Mouse (Mus musculus): ENCODE data around the gene Slc25a19. TPM values are rescaled to one million over a fixed set of nuclear protein-coding genes. Genes with fewer than 3 reads are reported as not detected.
A peak's percentile ranks its signal among the peaks of the same experiment; 100 is the strongest.

Gene Slc25a19
- polyA plus RNA-seq, 1 experiment from 2014 or later: 24.9 TPM

- Histone ChIP-seq H3K4me3 (ENCODE audit: low read depth, low read length) (no peak overlapping the region), H3K9ac (ENCODE audit: low read depth, low read length) (no peak overlapping the region), H3K27me3 (ENCODE audit: control insufficient read depth, insufficient read depth, low read length) (no peaks in the 10 kb centered on the region), H3K4me2 (replicated peaks; ENCODE audit: low read depth, low read length) (no peak overlapping the region), H3K9me3 (ENCODE audit: control insufficient read depth, low read length) (no peaks in the 10 kb centered on the region), H3K27ac (ENCODE audit: low read depth, low read length) (no peak overlapping the region), H3K4me1 (replicated peaks; ENCODE audit: control insufficient read depth, insufficient read depth, low read length) (no peaks in the 10 kb centered on the region), H3K36me3 (ENCODE audit: control insufficient read depth, insufficient read depth, low read length) (no peaks in the 10 kb centered on the region)
- DNase-seq (ENCODE audit: low spot score) (no peak), ATAC-seq (ENCODE audit: low FRiP score) (no peak)
- 74% methylated on average over 4 of the region's 4 CpGs for WGBS
Measured at GRCm38 (mm10) chr11:115663676-115664335, 35.7 kb upstream of the Slc25a19 start.

GRCm38 (mm10) chr11:115660376-115660775 lies 32.3 kb upstream of the Slc25a19 start:
- no peak overlapping the region for H3K9ac ChIP-seq (ENCODE audit: low read depth, low read length)
- ATAC-seq (ENCODE audit: low FRiP score) (no peak), DNase-seq (ENCODE audit: low spot score) (no peak)
- WGBS: 93% methylated on average over 4 of the region's 4 CpGs
- H3K27me3 ChIP-seq (ENCODE audit: control insufficient read depth, insufficient read depth, low read length): no peaks in the 10 kb centered on the region
- H3K4me3 ChIP-seq (ENCODE audit: low read depth, low read length): no peak overlapping the region
- H3K9me3 ChIP-seq (ENCODE audit: control insufficient read depth, low read length): no peaks in the 10 kb centered on the region
- no peak overlapping the region for H3K27ac ChIP-seq (ENCODE audit: low read depth, low read length)
- H3K36me3 ChIP-seq (ENCODE audit: control insufficient read depth, insufficient read depth, low read length): no peaks in the 10 kb centered on the region
- H3K4me1 ChIP-seq (replicated peaks; ENCODE audit: control insufficient read depth, insufficient read depth, low read length): no peaks in the 10 kb centered on the region
- H3K4me2 ChIP-seq (replicated peaks; ENCODE audit: low read depth, low read length): no peak overlapping the region

GRCm38 (mm10) chr11:115658521-115658920 lies 30.4 kb upstream of the Slc25a19 start:
- Histone ChIP-seq H3K4me1 (replicated peaks; ENCODE audit: control insufficient read depth, insufficient read depth, low read length) (no peaks in the 10 kb centered on the region), H3K27ac (ENCODE audit: low read depth, low read length) (no peak overlapping the region), H3K9ac (ENCODE audit: low read depth, low read length) (no peak overlapping the region), H3K4me3 (ENCODE audit: low read depth, low read length) (no peak overlapping the region), H3K36me3 (ENCODE audit: control insufficient read depth, insufficient read depth, low read length) (no peaks in the 10 kb centered on the region), H3K27me3 (ENCODE audit: control insufficient read depth, insufficient read depth, low read length) (no peaks in the 10 kb centered on the region), H3K9me3 (ENCODE audit: control insufficient read depth, low read length) (no peaks in the 10 kb centered on the region), H3K4me2 (replicated peaks; ENCODE audit: low read depth, low read length) (no peak overlapping the region)
- DNase-seq (ENCODE audit: low spot score) (no peak), ATAC-seq (ENCODE audit: low FRiP score) (no peak)
- WGBS: 96% methylated on average over 6 of the region's 6 CpGs

GRCm38 (mm10) chr11:115654128-115654527 lies 26.0 kb upstream of the Slc25a19 start:
- H3K36me3 ChIP-seq (ENCODE audit: control insufficient read depth, insufficient read depth, low read length): no peaks in the 10 kb centered on the region
- H3K9me3 ChIP-seq (ENCODE audit: control insufficient read depth, low read length): no peaks in the 10 kb centered on the region
- no peak overlapping the region for H3K4me3 ChIP-seq (ENCODE audit: low read depth, low read length)
- H3K9ac ChIP-seq (ENCODE audit: low read depth, low read length): no peak overlapping the region
- ATAC-seq (ENCODE audit: low FRiP score) (no peak), DNase-seq (ENCODE audit: low spot score) (no peak)
- H3K4me2 ChIP-seq (replicated peaks; ENCODE audit: low read depth, low read length): no peak overlapping the region
- no peaks in the 10 kb centered on the region for H3K4me1 ChIP-seq (replicated peaks; ENCODE audit: control insufficient read depth, insufficient read depth, low read length)
- 79% methylated on average over 2 of the region's 2 CpGs for whole genome bisulfite sequencing
- no peaks in the 10 kb centered on the region for H3K27me3 ChIP-seq (ENCODE audit: control insufficient read depth, insufficient read depth, low read length)
- H3K27ac ChIP-seq (ENCODE audit: low read depth, low read length): no peak overlapping the region

- Histone ChIP-seq H3K36me3 (ENCODE audit: control insufficient read depth, insufficient read depth, low read length) (no peaks in the 10 kb centered on the region), H3K9me3 (ENCODE audit: control insufficient read depth, low read length) (no peaks in the 10 kb centered on the region), H3K4me3 (ENCODE audit: low read depth, low read length) (no peak overlapping the region), H3K4me2 (replicated peaks; ENCODE audit: low read depth, low read length) (no peak overlapping the region), H3K4me1 (replicated peaks; ENCODE audit: control insufficient read depth, insufficient read depth, low read length) (no peaks in the 10 kb centered on the region), H3K9ac (ENCODE audit: low read depth, low read length) (no peak overlapping the region), H3K27me3 (ENCODE audit: control insufficient read depth, insufficient read depth, low read length) (no peaks in the 10 kb centered on the region), H3K27ac (ENCODE audit: low read depth, low read length) (no peak overlapping the region)
- DNase-seq (ENCODE audit: low spot score): no peak
- 92% methylated on average over 3 of the region's 3 CpGs for WGBS
- no peak for ATAC-seq (ENCODE audit: low FRiP score)
Measured at GRCm38 (mm10) chr11:115653194-115653593, 25.1 kb upstream of the Slc25a19 start.

- WGBS: 93% methylated on average over 3 of the region's 3 CpGs
- H3K4me2 ChIP-seq (replicated peaks; ENCODE audit: low read depth, low read length): no peak overlapping the region
Measured at GRCm38 (mm10) chr11:115651680-115652079, 23.6 kb upstream of the Slc25a19 start.

GRCm38 (mm10) chr11:115649706-115650105 lies 21.6 kb upstream of the Slc25a19 start:
- H3K4me3 ChIP-seq (ENCODE audit: low read depth, low read length): no peak overlapping the region
- H3K4me1 ChIP-seq (replicated peaks; ENCODE audit: control insufficient read depth, insufficient read depth, low read length): no peaks in the 10 kb centered on the region
- H3K9ac ChIP-seq (ENCODE audit: low read depth, low read length): no peak overlapping the region
- WGBS: 71% methylated on average over 10 of the region's 10 CpGs
- H3K4me2 ChIP-seq (replicated peaks; ENCODE audit: low read depth, low read length): no peak overlapping the region
- no peaks in the 10 kb centered on the region for H3K9me3 ChIP-seq (ENCODE audit: control insufficient read depth, low read length)
- no peak overlapping the region for H3K27ac ChIP-seq (ENCODE audit: low read depth, low read length)
- DNase-seq (ENCODE audit: low spot score) (no peak), ATAC-seq (ENCODE audit: low FRiP score) (no peak)
- no peaks in the 10 kb centered on the region for H3K27me3 ChIP-seq (ENCODE audit: control insufficient read depth, insufficient read depth, low read length)
- no peaks in the 10 kb centered on the region for H3K36me3 ChIP-seq (ENCODE audit: control insufficient read depth, insufficient read depth, low read length)

More at GRCm38 (mm10) chr11:115651680-115652079, 23.6 kb upstream of the Slc25a19 start:
- no peak for ATAC-seq (ENCODE audit: low FRiP score)
- DNase-seq (ENCODE audit: low spot score): no peak
- Histone ChIP-seq H3K9ac (ENCODE audit: low read depth, low read length) (no peak overlapping the region), H3K27me3 (ENCODE audit: control insufficient read depth, insufficient read depth, low read length) (no peaks in the 10 kb centered on the region), H3K36me3 (ENCODE audit: control insufficient read depth, insufficient read depth, low read length) (no peaks in the 10 kb centered on the region), H3K4me3 (ENCODE audit: low read depth, low read length) (no peak overlapping the region), H3K27ac (ENCODE audit: low read depth, low read length) (no peak overlapping the region), H3K9me3 (ENCODE audit: control insufficient read depth, low read length) (no peaks in the 10 kb centered on the region), H3K4me1 (replicated peaks; ENCODE audit: control insufficient read depth, insufficient read depth, low read length) (no peaks in the 10 kb centered on the region)

- H3K4me1 ChIP-seq (replicated peaks; ENCODE audit: control insufficient read depth, insufficient read depth, low read length): no peaks in the 10 kb centered on the region
- H3K4me3 ChIP-seq (ENCODE audit: low read depth, low read length): no peak overlapping the region
- H3K9ac ChIP-seq (ENCODE audit: low read depth, low read length): no peak overlapping the region
- H3K9me3 ChIP-seq (ENCODE audit: control insufficient read depth, low read length): no peaks in the 10 kb centered on the region
- no peak overlapping the region for H3K27ac ChIP-seq (ENCODE audit: low read depth, low read length)
- no peak overlapping the region for H3K4me2 ChIP-seq (replicated peaks; ENCODE audit: low read depth, low read length)
- peak; percentile 80 for DNase-seq (ENCODE audit: low spot score)
- no peaks in the 10 kb centered on the region for H3K36me3 ChIP-seq (ENCODE audit: control insufficient read depth, insufficient read depth, low read length)
- H3K27me3 ChIP-seq (ENCODE audit: control insufficient read depth, insufficient read depth, low read length): no peaks in the 10 kb centered on the region
- 64% methylated on average over 6 of the region's 6 CpGs for whole genome bisulfite sequencing
- no peak for ATAC-seq (ENCODE audit: low FRiP score)
Measured at GRCm38 (mm10) chr11:115647459-115647858, 19.4 kb upstream of the Slc25a19 start.

- Histone ChIP-seq H3K27me3 (ENCODE audit: control insufficient read depth, insufficient read depth, low read length) (no peaks in the 10 kb centered on the region), H3K9me3 (ENCODE audit: control insufficient read depth, low read length) (no peaks in the 10 kb centered on the region), H3K27ac (ENCODE audit: low read depth, low read length) (no peak overlapping the region), H3K36me3 (ENCODE audit: control insufficient read depth, insufficient read depth, low read length) (no peaks in the 10 kb centered on the region), H3K9ac (ENCODE audit: low read depth, low read length) (no peak overlapping the region), H3K4me3 (ENCODE audit: low read depth, low read length) (no peak overlapping the region), H3K4me1 (replicated peaks; ENCODE audit: control insufficient read depth, insufficient read depth, low read length) (no peaks in the 10 kb centered on the region), H3K4me2 (replicated peaks; ENCODE audit: low read depth, low read length) (no peak overlapping the region)
- no peak for DNase-seq (ENCODE audit: low spot score)
- 96% methylated on average over 9 of the region's 9 CpGs for WGBS
- no peak for ATAC-seq (ENCODE audit: low FRiP score)
Measured at GRCm38 (mm10) chr11:115646439-115646838, 18.3 kb upstream of the Slc25a19 start.

All from hindbrain, embryonic 11.5 days (tissue).